Mouse (Mus musculus) embryonic facial prominence, embryonic 14.5 days (tissue): ENCODE measurements around the gene Dyrk3. TPM values are rescaled to one million over a fixed set of nuclear protein-coding genes. Genes with fewer than 3 reads are reported as not detected.

Experiments
- ATAC-seq: fragments of 200-750 bp; cut with Nextera tagmentation; 2 replicates; pipeline ENCODE4 v1.8.0; 2017; ENCODE audit warnings: low read depth, moderate number of reproducible peaks, moderate TSS enrichment
- DNase-seq: peaks from one replicate; pipeline ENCODE4 v3.0.0-alpha.2; 2015; ENCODE audit warnings: low spot score
- H3K27ac ChIP-seq: fragments of 300-500 bp; sonication (generic); replicated peaks from 2 replicates; pipeline ENCODE4 v1.5.1; 2014; ENCODE audit warnings: low read depth, mild to moderate bottlenecking, low read length, moderate library complexity
- H3K27me3 ChIP-seq: fragments of 300-500 bp; sonication (generic); replicated peaks from 2 replicates; pipeline ENCODE4 v1.6.1; 2014; ENCODE audit warnings: low read length; ENCODE audit not compliant: control insufficient read depth, insufficient read depth
- H3K36me3 ChIP-seq: fragments of 300-500 bp; sonication (generic); 2 replicates; pipeline ENCODE4 v1.6.1; 2014; ENCODE audit warnings: low read length, mixed read lengths; ENCODE audit not compliant: control insufficient read depth, insufficient read depth
- H3K4me1 ChIP-seq: fragments of 300-500 bp; sonication (generic); 2 replicates; pipeline ENCODE4 v1.6.1; 2014; ENCODE audit warnings: antibody characterized with exemption, low read length; ENCODE audit not compliant: control insufficient read depth, insufficient read depth
- H3K4me2 ChIP-seq: fragments of 300-500 bp; sonication (generic); 2 replicates; pipeline ENCODE4 v1.6.1; 2014; ENCODE audit warnings: low read depth, mild to moderate bottlenecking, low read length, moderate library complexity, mixed read lengths
- H3K4me3 ChIP-seq: fragments of 300-500 bp; sonication (generic); 2 replicates; pipeline ENCODE4 v1.5.1; 2014; ENCODE audit warnings: low read depth, mild to moderate bottlenecking, low read length
- H3K9ac ChIP-seq: fragments of 300-500 bp; sonication (generic); 2 replicates; pipeline ENCODE4 v1.6.1; 2014; ENCODE audit warnings: low read depth, mild to moderate bottlenecking, low read length, moderate library complexity, mixed read lengths
- H3K9me3 ChIP-seq: fragments of 300-500 bp; sonication (generic); 2 replicates; pipeline ENCODE4 v1.6.1; 2016; ENCODE audit warnings: low read length; ENCODE audit not compliant: control insufficient read depth
- WGBS: fragments of 180-500 bp; shearing (Covaris S2); extraction: QIAGEN DNeasy Blood & Tissue Kit; methylation state at CpG from one replicate; pipeline ENCODE4 v1.1.7; 2014; 5-methylcytosine and 5-hydroxymethylcytosine counted together
- polyA plus RNA-seq: library from polyadenylated mRNA; unstranded; fragments of >200 nt; fragmentation: Nextera tagmentation; extraction: Ambion mirVana; gene quantifications from 2 replicates; pipeline ENCODE4 v1.2.1, GENCODE M21; 2014

Dyrk3 gene
- polyA plus RNA-seq, 1 experiment from 2014 or later = 4.3 TPM

DNA sequence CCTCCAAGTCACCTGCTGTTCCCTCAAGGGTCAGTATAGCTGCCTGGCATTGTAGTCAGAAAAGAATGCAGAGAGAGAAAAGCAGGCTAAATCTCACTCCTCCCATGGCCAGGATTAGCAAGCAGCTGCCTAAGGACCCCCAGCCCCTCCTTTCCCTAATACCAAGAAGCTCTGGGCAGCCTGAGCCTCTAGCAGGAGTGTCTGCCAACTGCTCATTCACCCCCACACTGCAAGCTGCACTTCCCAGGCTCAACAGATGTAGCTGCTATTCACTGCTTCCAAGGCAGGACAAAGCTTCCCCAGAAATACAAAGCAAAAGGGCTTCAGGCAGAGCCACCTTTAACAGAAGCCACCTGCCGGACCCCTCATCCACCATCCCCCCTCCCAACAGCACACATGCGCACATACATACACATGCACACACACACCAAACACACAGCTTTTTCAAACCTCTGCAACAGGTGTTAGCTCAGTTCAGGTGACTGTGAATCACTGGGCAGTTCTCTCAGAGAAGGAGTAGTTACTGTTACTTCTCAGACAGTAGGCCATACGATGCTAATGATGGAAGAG, 59.3 kb downstream of the Dyrk3 start:
- Histone ChIP-seq H3K4me3 (no peak overlapping the region), H3K4me2 (no peak overlapping the region), H3K27ac (peak overlapping the region; percentile 73), H3K36me3 (no peaks in the 10 kb centered on the region), H3K27me3 (no peaks in the 10 kb centered on the region), H3K9ac (0 out of 2 replicates have a peak overlapping the region, but pooled peaks have one; percentile 10), H3K9me3 (no peaks in the 10 kb centered on the region), H3K4me1 (peaks cover 35% of the 10 kb centered on the region)
- WGBS = 37% methylated on average over 3 of the region's 3 CpGs
- peak; percentile 93 for DNase-seq
- ATAC-seq = peak; percentile 92

Other genes with a start within 250 kb of the Dyrk3 start
- not detected in 2 replicates for gene Il20, start 226.9 kb downstream of the Dyrk3 start, polyA plus RNA-seq
- 0.21 and 0.25 TPM in 2 replicates for gene Il19, start 198.2 kb downstream of the Dyrk3 start, polyA plus RNA-seq
- not detected in 2 replicates for gene Il10, start 118.5 kb downstream of the Dyrk3 start, polyA plus RNA-seq
- 47.8 and 48.0 TPM in 2 replicates for gene Mapkapk2, start 40.5 kb downstream of the Dyrk3 start, polyA plus RNA-seq
- gene Eif2d, start 14.8 kb upstream of the Dyrk3 start, polyA plus RNA-seq = 53.5 and 59.4 TPM in 2 replicates
- 3.1 and 4.0 TPM in 2 replicates for gene Rassf5, start 106.9 kb upstream of the Dyrk3 start, polyA plus RNA-seq
- gene Ikbke, start 141.3 kb upstream of the Dyrk3 start, polyA plus RNA-seq = 4.7 and 6.0 TPM in 2 replicates